Mouse (Mus musculus) cortical plate, adult 2 months (tissue): ENCODE results near the gene Rgs3.

ENCODE experiments used
- CTCF ChIP-seq: fragments of 200-500 bp; IDR thresholded peaks from 2 replicates; pipeline ENCODE4 v1.5.1; 2011; ENCODE audit warnings: mild to moderate bottlenecking, control low read depth, low read length; ENCODE audit not compliant: insufficient read depth; ENCODE audit errors: extremely low read depth
- POLR2A ChIP-seq: fragments of 200-500 bp; IDR thresholded peaks from 2 replicates; pipeline ENCODE4 v1.6.1; 2011; ENCODE audit warnings: mild to moderate bottlenecking, low read length, control low read depth; ENCODE audit not compliant: insufficient read depth; ENCODE audit errors: extremely low read depth

- TF ChIP-seq CTCF: no peak
- no peak for TF ChIP-seq POLR2A
These were observed 100.9 kb downstream of the Rgs3 start for GRCm38 (mm10) chr4:62660554-62660864.
